Mouse (Mus musculus): ENCODE measurements around the gene Arhgef6.

- TF ChIP-seq CTCF (IDR thresholded peaks at IDR 0.05; ENCODE audit: low read depth) (no peak), EP300 (optimal IDR thresholded peaks at IDR 0.05) (no peak)
Observed at GRCm38 (mm10) chrX:57233596-57233995, 104.9 kb downstream of the Arhgef6 start.
